Mouse (Mus musculus) testis, adult 2 months (tissue): ENCODE measurements around the gene Cacng2. TPM values are rescaled to one million over a fixed set of nuclear protein-coding genes. Genes with fewer than 3 reads are reported as not detected.

Experiments
- H3K27ac ChIP-seq: fragments of 200-500 bp; 2 replicates; pipeline ENCODE4 v1.5.1; 2012; ENCODE audit warnings: low read depth, low read length; ENCODE audit not compliant: control insufficient read depth, insufficient read depth
- H3K27me3 ChIP-seq: fragments of 200-500 bp; 2 replicates; pipeline ENCODE4 v1.6.1; 2012; ENCODE audit warnings: mild to moderate bottlenecking, low read length, moderate library complexity; ENCODE audit not compliant: control insufficient read depth, insufficient read depth
- H3K36me3 ChIP-seq: fragments of 200-500 bp; 2 replicates; pipeline ENCODE4 v1.6.1; 2012; ENCODE audit warnings: mild to moderate bottlenecking, low read length; ENCODE audit not compliant: control insufficient read depth, insufficient read depth
- H3K4me1 ChIP-seq: fragments of 200-500 bp; 2 replicates; pipeline ENCODE4 v1.6.1; 2012; ENCODE audit warnings: low read length; ENCODE audit not compliant: control insufficient read depth, insufficient read depth
- H3K4me3 ChIP-seq: fragments of 200-500 bp; 2 replicates; pipeline ENCODE4 v1.5.1; 2012; ENCODE audit warnings: low read depth, mild to moderate bottlenecking, low read length, moderate library complexity, mixed read lengths; ENCODE audit not compliant: control insufficient read depth
- CTCF ChIP-seq: fragments of 200-500 bp; IDR thresholded peaks from 2 replicates; pipeline ENCODE4 v1.5.1; 2012; ENCODE audit warnings: low read depth, mild to moderate bottlenecking, inconsistent platforms, low read length, moderate library complexity; ENCODE audit not compliant: control insufficient read depth, insufficient read depth, insufficient replicate concordance
- POLR2A ChIP-seq: fragments of 200-500 bp; IDR thresholded peaks from 2 replicates; pipeline ENCODE4 v1.6.1; 2012; ENCODE audit warnings: low read depth, mild to moderate bottlenecking, inconsistent platforms, low read length, moderate library complexity; ENCODE audit not compliant: control insufficient read depth
- polyA plus RNA-seq: library from polyadenylated mRNA; depleted of rRNA; stranded (reverse); fragments of >200 nt; gene quantifications from 2 replicates; pipeline ENCODE4 v1.2.3, GENCODE M21; 2012

Gene Cacng2
- polyA plus RNA-seq, 1 experiment, result 0.02 TPM

- Histone ChIP-seq H3K4me3 (no peak overlapping the region), H3K27ac (no peak overlapping the region), H3K4me1 (no peaks in the 10 kb centered on the region), H3K36me3 (no peaks in the 10 kb centered on the region), H3K27me3 (no peaks in the 10 kb centered on the region)
- TF ChIP-seq CTCF (no peak), POLR2A (no peak)
Observed at GRCm38 (mm10) chr15:78064340-78064739, 55.5 kb downstream of the Cacng2 start.

GRCm38 (mm10) chr15:78062467-78062866 is 57.4 kb downstream of the Cacng2 start:
- H3K4me1 ChIP-seq, result no peaks in the 10 kb centered on the region
- TF ChIP-seq POLR2A, result no peak
- no peak for TF ChIP-seq CTCF
- no peaks in the 10 kb centered on the region for H3K36me3 ChIP-seq
- no peak overlapping the region for H3K27ac ChIP-seq
- no peak overlapping the region for H3K4me3 ChIP-seq
- no peaks in the 10 kb centered on the region for H3K27me3 ChIP-seq

- TF ChIP-seq CTCF (no peak), POLR2A (no peak)
- no peaks in the 10 kb centered on the region for H3K36me3 ChIP-seq
- no peak overlapping the region for H3K4me3 ChIP-seq
- H3K27me3 ChIP-seq, result no peaks in the 10 kb centered on the region
- no peak overlapping the region for H3K27ac ChIP-seq
- no peaks in the 10 kb centered on the region for H3K4me1 ChIP-seq
Observed at GRCm38 (mm10) chr15:78056930-78057329, 62.9 kb downstream of the Cacng2 start.

GRCm38 (mm10) chr15:78050682-78051081 is 69.1 kb downstream of the Cacng2 start:
- no peak overlapping the region for H3K27ac ChIP-seq
- no peaks in the 10 kb centered on the region for H3K36me3 ChIP-seq
- no peaks in the 10 kb centered on the region for H3K27me3 ChIP-seq
- no peaks in the 10 kb centered on the region for H3K4me1 ChIP-seq
- TF ChIP-seq POLR2A, result no peak
- TF ChIP-seq CTCF, result no peak
- H3K4me3 ChIP-seq, result no peak overlapping the region

- no peaks in the 10 kb centered on the region for H3K36me3 ChIP-seq
- no peak for TF ChIP-seq POLR2A
- no peak for TF ChIP-seq CTCF
- H3K27ac ChIP-seq, result no peak overlapping the region
- no peaks in the 10 kb centered on the region for H3K4me1 ChIP-seq
- no peaks in the 10 kb centered on the region for H3K27me3 ChIP-seq
- H3K4me3 ChIP-seq, result no peak overlapping the region
Observed at GRCm38 (mm10) chr15:78049933-78050332, 69.9 kb downstream of the Cacng2 start.

- H3K36me3 ChIP-seq, result no peaks in the 10 kb centered on the region
- no peak overlapping the region for H3K4me3 ChIP-seq
- no peak for TF ChIP-seq POLR2A
- no peak for TF ChIP-seq CTCF
- H3K27ac ChIP-seq, result no peak overlapping the region
- H3K27me3 ChIP-seq, result no peaks in the 10 kb centered on the region
- H3K4me1 ChIP-seq, result no peaks in the 10 kb centered on the region
Observed at GRCm38 (mm10) chr15:78045842-78046241, 74.0 kb downstream of the Cacng2 start.

GRCm38 (mm10) chr15:78045314-78045713 is 74.5 kb downstream of the Cacng2 start:
- TF ChIP-seq POLR2A, result no peak
- no peak for TF ChIP-seq CTCF
- no peaks in the 10 kb centered on the region for H3K36me3 ChIP-seq
- no peak overlapping the region for H3K27ac ChIP-seq
- H3K4me1 ChIP-seq, result no peaks in the 10 kb centered on the region
- H3K4me3 ChIP-seq, result no peak overlapping the region
- H3K27me3 ChIP-seq, result no peaks in the 10 kb centered on the region

- H3K4me3 ChIP-seq, result no peak overlapping the region
- no peaks in the 10 kb centered on the region for H3K27me3 ChIP-seq
- H3K27ac ChIP-seq, result no peak overlapping the region
- no peaks in the 10 kb centered on the region for H3K36me3 ChIP-seq
- TF ChIP-seq CTCF, result no peak
- no peak for TF ChIP-seq POLR2A
- no peaks in the 10 kb centered on the region for H3K4me1 ChIP-seq
Observed at GRCm38 (mm10) chr15:78044826-78045225, 75.0 kb downstream of the Cacng2 start.
